Mouse (Mus musculus): ENCODE results near the gene Gfi1. TPM values are rescaled to one million over a fixed set of nuclear protein-coding genes. Genes with fewer than 3 reads are reported as not detected.
A peak's percentile ranks its signal among the peaks of the same experiment; 100 is the strongest.

The Gfi1 gene
- polyA plus RNA-seq, 1 experiment: 0.73 TPM

DNA sequence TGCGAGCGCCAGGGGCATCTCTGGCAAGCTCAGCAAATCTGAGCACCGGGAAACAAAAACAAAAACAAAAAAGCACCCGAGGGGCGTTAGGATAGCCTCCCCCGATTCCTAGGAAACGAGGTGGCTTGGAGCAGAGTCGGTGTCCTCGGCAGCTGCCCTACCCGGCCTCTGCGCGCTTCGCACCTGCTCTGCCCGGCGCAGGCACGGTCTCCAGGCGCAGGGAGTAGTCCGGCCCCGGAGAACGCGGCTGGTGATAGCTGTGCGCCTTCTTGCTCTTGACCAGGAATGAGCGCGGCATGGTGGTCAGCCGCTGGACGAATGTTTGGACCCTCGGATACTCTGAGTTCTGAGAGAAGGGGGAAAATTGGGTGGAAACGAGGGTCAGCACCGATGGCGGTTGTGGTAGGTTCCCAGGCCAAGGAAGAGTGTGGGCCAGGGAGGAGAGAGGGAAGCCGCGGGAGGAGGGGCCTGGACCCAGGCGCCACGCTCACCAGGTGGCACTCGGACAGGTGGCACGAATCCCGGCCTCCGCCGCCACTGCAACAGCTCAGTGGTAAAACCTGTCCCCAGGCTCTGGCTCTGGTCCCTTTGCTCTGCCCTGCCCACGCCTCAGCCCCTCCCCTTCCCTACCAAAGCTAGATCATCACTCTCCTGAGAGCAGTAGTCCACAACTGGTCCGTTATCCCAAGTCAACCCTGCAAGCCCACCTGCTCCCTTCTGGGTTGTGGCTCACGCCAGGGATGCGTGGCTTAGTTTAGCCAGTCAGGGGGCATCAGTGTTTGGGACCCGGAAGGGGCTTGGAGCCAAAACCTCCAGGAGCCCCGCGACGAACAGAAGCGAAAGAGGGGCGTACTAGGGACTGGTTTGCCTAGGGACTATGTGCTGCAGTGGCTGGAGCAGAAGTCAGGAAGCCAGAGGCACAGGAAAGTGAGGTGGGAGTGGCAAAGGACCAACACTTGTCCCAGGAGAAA, 2.0 kb downstream of the Gfi1 start:
- Histone ChIP-seq H3K4me1 (ENCODE audit: control insufficient read depth, insufficient read depth, low read length) (peaks cover 30% of the 10 kb centered on the region), H3K4me3 (replicated peaks; ENCODE audit: extremely low read depth, low read depth, low read length) (peak overlapping the region; percentile 39)
- WGBS: 2% methylated on average over 49 of the region's 49 CpGs
- TF ChIP-seq CTCF (IDR thresholded peaks at IDR 0.05; ENCODE audit: insufficient read depth, low read length) (no peak), POLR2A (IDR thresholded peaks at IDR 0.05; ENCODE audit: borderline replicate concordance, extremely low read depth, low read depth, low read length) (no peak)
- DNase-seq: peak; percentile 33

- H3K4me1 ChIP-seq (ENCODE audit: control insufficient read depth, insufficient read depth, low read length): peaks cover 30% of the 10 kb centered on the region
- DNase-seq: peak; percentile 27
- WGBS: 5% methylated on average over 34 of the region's 34 CpGs
- TF ChIP-seq CTCF (IDR thresholded peaks at IDR 0.05; ENCODE audit: insufficient read depth, low read length): no peak
- TF ChIP-seq POLR2A (IDR thresholded peaks at IDR 0.05; ENCODE audit: borderline replicate concordance, extremely low read depth, low read depth, low read length): no peak
- H3K4me3 ChIP-seq (replicated peaks; ENCODE audit: extremely low read depth, low read depth, low read length): no peak overlapping the region
These were observed 2.9 kb downstream of the Gfi1 start for GRCm38 (mm10) chr5:107722661-107723532.

DNA sequence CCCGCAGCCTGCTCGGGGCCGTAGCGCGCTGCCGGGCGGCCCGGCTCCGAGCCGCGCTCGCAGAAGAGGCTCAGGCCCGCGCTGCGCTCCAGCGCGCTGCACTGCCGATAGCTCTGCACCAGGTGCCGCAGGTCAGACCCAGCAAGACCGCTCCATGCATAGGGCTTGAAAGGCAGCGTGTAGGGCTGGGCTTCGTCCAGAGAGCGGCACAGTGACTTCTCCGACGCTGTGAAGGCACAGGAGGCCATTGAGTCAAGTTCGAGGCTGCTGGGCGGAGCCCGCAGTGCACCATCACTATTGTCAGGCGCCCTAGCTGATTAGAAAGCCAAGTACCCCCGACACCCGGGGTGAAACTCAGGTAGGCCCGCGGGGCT, 4.2 kb downstream of the Gfi1 start:
- peak; percentile 18 for DNase-seq
- TF ChIP-seq POLR2A (IDR thresholded peaks at IDR 0.05; ENCODE audit: borderline replicate concordance, extremely low read depth, low read depth, low read length) (no peak), CTCF (IDR thresholded peaks at IDR 0.05; ENCODE audit: insufficient read depth, low read length) (no peak)

DNA sequence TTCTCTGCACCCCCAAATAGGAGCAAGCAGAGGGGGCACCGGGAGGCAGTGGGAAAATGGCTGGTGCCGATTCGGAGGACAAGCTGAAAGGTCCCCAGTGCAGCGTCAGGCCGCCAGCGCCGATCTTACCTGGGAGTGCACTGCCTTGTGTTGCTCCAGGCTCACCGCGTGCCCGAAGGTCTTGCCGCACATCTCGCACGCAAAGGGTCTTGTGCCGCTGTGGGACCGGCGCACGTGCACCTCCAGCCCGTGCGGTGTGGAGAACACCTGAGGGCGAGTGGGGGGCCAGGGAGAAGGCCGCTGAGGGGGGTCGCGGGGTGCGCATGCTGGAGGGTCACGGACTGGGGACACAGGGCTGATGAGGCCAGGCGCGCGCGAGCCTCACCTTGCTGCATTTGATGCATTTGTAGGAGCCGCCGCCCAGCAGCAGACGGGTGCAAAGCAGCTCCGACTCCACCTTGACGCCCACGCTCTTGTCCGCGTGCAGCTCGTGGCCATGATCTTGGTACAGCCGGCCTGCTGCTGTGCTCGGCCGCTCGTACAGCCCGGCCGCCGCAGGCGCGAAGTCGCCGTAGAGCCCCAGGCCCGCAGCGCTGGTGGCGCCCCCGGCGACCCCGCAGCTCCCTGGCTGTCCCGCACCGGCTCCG, 4.7 kb downstream of the Gfi1 start:
- no peak for DNase-seq
- H3K4me1 ChIP-seq (ENCODE audit: control insufficient read depth, insufficient read depth, low read length): peaks cover 30% of the 10 kb centered on the region
- WGBS: 19% methylated on average over 58 of the region's 58 CpGs
- no peak overlapping the region for H3K4me3 ChIP-seq (replicated peaks; ENCODE audit: extremely low read depth, low read depth, low read length)
- TF ChIP-seq POLR2A (IDR thresholded peaks at IDR 0.05; ENCODE audit: borderline replicate concordance, extremely low read depth, low read depth, low read length) (no peak), CTCF (IDR thresholded peaks at IDR 0.05; ENCODE audit: insufficient read depth, low read length) (no peak)

More for the DNA sequence above, 4.2 kb downstream of the Gfi1 start:
- Histone ChIP-seq H3K4me1 (ENCODE audit: control insufficient read depth, insufficient read depth, low read length) (peaks cover 30% of the 10 kb centered on the region), H3K4me3 (replicated peaks; ENCODE audit: extremely low read depth, low read depth, low read length) (no peak overlapping the region)
- 27% methylated on average over 33 of the region's 33 CpGs for WGBS

GRCm38 (mm10) chr5:107720511-107720910, 5.3 kb downstream of the Gfi1 start:
- WGBS: 10% methylated on average over 5 of the region's 5 CpGs
- no peak for DNase-seq
- TF ChIP-seq POLR2A (IDR thresholded peaks at IDR 0.05; ENCODE audit: borderline replicate concordance, extremely low read depth, low read depth, low read length): no peak
- TF ChIP-seq CTCF (IDR thresholded peaks at IDR 0.05; ENCODE audit: insufficient read depth, low read length): no peak
- H3K4me3 ChIP-seq (replicated peaks; ENCODE audit: extremely low read depth, low read depth, low read length): no peak overlapping the region
- peaks cover 25% of the 10 kb centered on the region for H3K4me1 ChIP-seq (ENCODE audit: control insufficient read depth, insufficient read depth, low read length)

DNA sequence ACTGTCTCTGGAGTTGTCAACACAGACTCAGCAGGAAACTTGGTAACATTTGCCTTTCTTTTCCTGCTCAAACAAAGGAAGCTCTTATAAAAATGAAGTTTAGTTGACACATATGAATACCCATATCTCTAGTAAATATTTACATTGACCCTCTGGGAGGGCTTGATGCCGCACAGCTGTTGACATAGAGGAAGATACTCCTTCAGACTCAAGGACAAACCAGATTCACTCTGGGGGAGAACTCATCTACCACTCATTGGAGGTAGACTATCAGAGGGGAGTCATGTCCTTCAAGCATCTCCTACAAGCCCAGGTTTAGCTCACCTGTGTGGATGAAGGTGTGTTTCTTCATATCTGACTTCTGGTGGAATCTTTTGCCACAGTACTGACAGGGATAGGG, 6.0 kb downstream of the Gfi1 start:
- no peak for TF ChIP-seq CTCF (IDR thresholded peaks at IDR 0.05; ENCODE audit: insufficient read depth, low read length)
- TF ChIP-seq POLR2A (IDR thresholded peaks at IDR 0.05; ENCODE audit: borderline replicate concordance, extremely low read depth, low read depth, low read length): no peak
- DNase-seq: no peak
- WGBS: 3% methylated on average over 1 of the region's 1 CpGs
- Histone ChIP-seq H3K4me1 (ENCODE audit: control insufficient read depth, insufficient read depth, low read length) (peaks cover 21% of the 10 kb centered on the region), H3K4me3 (replicated peaks; ENCODE audit: extremely low read depth, low read depth, low read length) (no peak overlapping the region)

DNA sequence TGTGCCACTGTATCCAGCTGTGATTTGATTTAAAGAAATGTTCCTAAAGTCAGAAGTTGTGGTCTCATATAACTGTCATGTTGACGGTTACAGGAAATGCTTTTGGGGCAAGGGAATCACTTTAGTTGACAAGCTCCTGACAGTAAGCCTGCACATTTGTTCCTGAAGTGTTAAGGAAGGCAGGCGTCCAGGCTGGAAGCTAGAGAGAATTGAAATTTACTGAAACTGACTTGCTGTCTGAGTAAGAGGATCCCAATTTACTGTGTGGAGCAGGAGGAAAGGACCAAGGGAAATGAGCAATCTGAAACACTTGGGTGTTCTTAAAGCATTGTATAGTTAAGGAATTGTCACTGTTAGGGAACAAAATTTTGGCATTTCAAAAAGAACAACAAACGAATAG, 6.6 kb downstream of the Gfi1 start:
- TF ChIP-seq CTCF (IDR thresholded peaks at IDR 0.05; ENCODE audit: insufficient read depth, low read length) (no peak), POLR2A (IDR thresholded peaks at IDR 0.05; ENCODE audit: borderline replicate concordance, extremely low read depth, low read depth, low read length) (no peak)
- WGBS: 36% methylated on average over 3 of the region's 3 CpGs
- no peak overlapping the region for H3K4me3 ChIP-seq (replicated peaks; ENCODE audit: extremely low read depth, low read depth, low read length)
- DNase-seq: no peak
- H3K4me1 ChIP-seq (ENCODE audit: control insufficient read depth, insufficient read depth, low read length): peaks cover 16% of the 10 kb centered on the region

DNA sequence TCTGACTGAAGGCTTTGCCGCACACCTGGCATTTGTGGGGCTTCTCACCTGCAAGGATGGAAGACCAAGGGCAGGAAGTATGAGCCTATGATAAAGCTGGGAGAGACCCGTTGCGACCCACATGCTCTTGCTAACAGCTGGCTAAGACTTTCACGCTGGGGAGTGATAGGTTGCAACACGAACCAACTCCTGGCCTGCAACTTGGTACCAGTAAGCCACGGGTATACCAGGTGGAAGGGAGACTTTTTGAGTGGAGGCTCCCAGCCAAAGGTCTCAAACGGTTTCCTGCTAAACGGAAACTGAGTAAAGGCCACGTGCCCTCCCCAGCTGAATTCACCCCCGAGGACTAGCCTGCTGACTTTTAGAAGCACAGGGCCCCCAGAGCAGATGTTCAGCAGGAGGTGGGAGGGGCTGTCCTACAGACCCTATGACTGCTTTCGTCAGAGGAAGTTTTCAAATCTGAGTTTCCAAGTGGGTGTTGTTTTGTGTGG, 7.9 kb downstream of the Gfi1 start:
- no peak for DNase-seq
- H3K4me3 ChIP-seq (replicated peaks; ENCODE audit: extremely low read depth, low read depth, low read length): no peak overlapping the region
- TF ChIP-seq CTCF (IDR thresholded peaks at IDR 0.05; ENCODE audit: insufficient read depth, low read length): no peak
- TF ChIP-seq POLR2A (IDR thresholded peaks at IDR 0.05; ENCODE audit: borderline replicate concordance, extremely low read depth, low read depth, low read length): no peak
- H3K4me1 ChIP-seq (ENCODE audit: control insufficient read depth, insufficient read depth, low read length): peaks cover 6% of the 10 kb centered on the region
- 24% methylated on average over 11 of the region's 11 CpGs for WGBS

DNA sequence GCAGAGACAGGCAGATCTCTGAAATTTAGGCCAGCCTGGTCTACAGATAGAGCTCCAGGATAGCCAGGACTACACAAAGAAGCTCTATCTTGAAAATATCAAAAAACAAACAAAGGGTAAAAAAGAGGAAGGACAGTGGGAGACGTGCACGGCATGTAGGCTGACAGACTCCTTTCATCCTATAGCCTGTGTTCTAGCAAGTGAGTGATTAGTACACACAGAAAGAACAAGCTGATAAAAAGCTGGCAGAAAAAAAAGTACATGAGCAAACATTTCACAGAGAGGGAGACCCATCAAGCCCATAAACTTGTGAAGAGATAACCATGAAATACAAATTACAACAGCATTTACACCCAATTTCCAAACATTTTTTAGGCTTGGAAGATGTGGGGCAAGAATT, 14.1 kb downstream of the Gfi1 start:
- DNase-seq: no peak
- WGBS: 33% methylated on average over 2 of the region's 2 CpGs
- Histone ChIP-seq H3K4me1 (ENCODE audit: control insufficient read depth, insufficient read depth, low read length) (no peaks in the 10 kb centered on the region), H3K4me3 (replicated peaks; ENCODE audit: extremely low read depth, low read depth, low read length) (no peak overlapping the region)
- TF ChIP-seq CTCF (IDR thresholded peaks at IDR 0.05; ENCODE audit: insufficient read depth, low read length): no peak
- TF ChIP-seq POLR2A (IDR thresholded peaks at IDR 0.05; ENCODE audit: borderline replicate concordance, extremely low read depth, low read depth, low read length): no peak
